Mouse (Mus musculus) liver, embryonic 14.5 days (tissue): ENCODE measurements around the gene Sfn.

Experiments
- CTCF ChIP-seq: IDR thresholded peaks from 2 replicates; pipeline ENCODE4 v1.5.1; 2016; ENCODE audit warnings: antibody characterized with exemption, low read depth, control low read depth
- EP300 ChIP-seq: IDR thresholded peaks from 2 replicates; pipeline ENCODE4 v1.6.1; 2016; ENCODE audit warnings: antibody characterized with exemption, low read depth

- TF ChIP-seq CTCF (no peak), EP300 (no peak)
These were observed 17.6 kb upstream of the Sfn start for GRCm38 (mm10) chr4:133619473-133620136.
